Mouse (Mus musculus) liver, embryonic 14.5 days (tissue): ENCODE measurements around the gene Qtrt1.

Experiments used
- CTCF ChIP-seq: IDR thresholded peaks from 2 replicates; pipeline ENCODE4 v1.5.1; 2016; ENCODE audit warnings: antibody characterized with exemption, low read depth, control low read depth
- EP300 ChIP-seq: IDR thresholded peaks from 2 replicates; pipeline ENCODE4 v1.6.1; 2016; ENCODE audit warnings: antibody characterized with exemption, low read depth

DNA sequence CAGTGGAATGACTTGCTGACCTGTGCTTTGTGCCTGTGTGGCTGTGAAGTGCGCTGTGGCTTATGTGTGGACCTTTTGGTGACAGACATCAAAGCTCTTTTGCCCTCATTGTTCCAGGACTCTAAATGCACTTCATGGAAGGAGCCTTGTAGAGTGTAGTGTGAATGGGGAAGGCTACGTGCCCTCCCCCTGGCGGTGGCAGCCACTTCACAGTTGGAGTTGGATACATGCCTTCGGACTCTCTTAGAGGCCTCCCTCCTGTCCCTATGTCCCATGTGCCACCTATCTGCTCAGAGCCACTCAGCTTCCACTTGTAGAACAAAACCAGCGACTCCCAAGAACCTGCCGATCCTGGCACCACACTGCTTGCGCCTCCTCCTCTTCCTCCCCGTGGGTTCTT lies 22.1 kb downstream of the Qtrt1 start:
- TF ChIP-seq CTCF (no peak), EP300 (no peak)
